Mouse (Mus musculus): ENCODE measurements at regions not wholly inside any gene's neighbourhood (a gene's known extent, or its start where the extent isn't known, plus 50 kb on each side); places are given as distances from the start of the nearest gene placed in this dataset.

- TF ChIP-seq CTCF (conservative IDR thresholded peaks at IDR 0.05; ENCODE audit: low read length), result no peak
- TF ChIP-seq NANOG (IDR thresholded peaks at IDR 0.05; ENCODE audit: borderline replicate concordance, low read length), result no peak
- no peak for TF ChIP-seq POU5F1 (IDR thresholded peaks at IDR 0.05; ENCODE audit: borderline replicate concordance, low read length)
Observed at GRCm38 (mm10) chr17:85899096-85899495, 211.0 kb upstream of the Six2 start.

Measured in E14TG2a.4 (cell line).